Mouse (Mus musculus) olfactory bulb, adult 2 months (tissue): ENCODE data around the gene Purb.
"Not testable (repeated sequence)": the region's sequence is repeated elsewhere in the genome, so short reads cannot be mapped to it uniquely, and the experiment has no call there.

Experiments used
- CTCF ChIP-seq: fragments of 200-500 bp; IDR thresholded peaks from 2 replicates; pipeline ENCODE4 v1.5.1; 2012; ENCODE audit warnings: low read depth, mild to moderate bottlenecking, low read length, moderate library complexity; ENCODE audit not compliant: insufficient read depth
- POLR2A ChIP-seq: fragments of 200-500 bp; IDR thresholded peaks from 2 replicates; pipeline ENCODE4 v1.6.1; 2012; ENCODE audit warnings: mild to moderate bottlenecking, low read depth, low read length, moderate library complexity; ENCODE audit not compliant: insufficient read depth

GRCm38 (mm10) chr11:6448155-6448554, 27.6 kb downstream of the Purb start:
- not testable (repeated sequence) for TF ChIP-seq CTCF, POLR2A
